Mouse (Mus musculus) embryonic stem cell, embryonic (primary cell): ENCODE measurements around the gene Fbxo28.

Experiments used
- CTCF ChIA-PET, 4 experiments: fragments of 300-600 bp in 2 of 4; fragments of 350-600 bp in 2 of 4; sonication (Branson Sonifier 250); formaldehyde crosslinking; loops; one replicate each; lab custom pipeline; 2022; ENCODE audit warnings: inconsistent platforms in 2 of 4; lab: Charles Lee
- POLR2A ChIA-PET, 4 experiments: fragments of 300-600 bp in 2 of 4; fragments of 350-600 bp in 2 of 4; sonication (Branson Sonifier 250); formaldehyde crosslinking; loops; one replicate each; lab custom pipeline; 2022; ENCODE audit warnings: antibody characterized with exemption in 4 of 4, inconsistent platforms in 1 of 4; lab: Charles Lee

Fbxo28 gene

DNA sequence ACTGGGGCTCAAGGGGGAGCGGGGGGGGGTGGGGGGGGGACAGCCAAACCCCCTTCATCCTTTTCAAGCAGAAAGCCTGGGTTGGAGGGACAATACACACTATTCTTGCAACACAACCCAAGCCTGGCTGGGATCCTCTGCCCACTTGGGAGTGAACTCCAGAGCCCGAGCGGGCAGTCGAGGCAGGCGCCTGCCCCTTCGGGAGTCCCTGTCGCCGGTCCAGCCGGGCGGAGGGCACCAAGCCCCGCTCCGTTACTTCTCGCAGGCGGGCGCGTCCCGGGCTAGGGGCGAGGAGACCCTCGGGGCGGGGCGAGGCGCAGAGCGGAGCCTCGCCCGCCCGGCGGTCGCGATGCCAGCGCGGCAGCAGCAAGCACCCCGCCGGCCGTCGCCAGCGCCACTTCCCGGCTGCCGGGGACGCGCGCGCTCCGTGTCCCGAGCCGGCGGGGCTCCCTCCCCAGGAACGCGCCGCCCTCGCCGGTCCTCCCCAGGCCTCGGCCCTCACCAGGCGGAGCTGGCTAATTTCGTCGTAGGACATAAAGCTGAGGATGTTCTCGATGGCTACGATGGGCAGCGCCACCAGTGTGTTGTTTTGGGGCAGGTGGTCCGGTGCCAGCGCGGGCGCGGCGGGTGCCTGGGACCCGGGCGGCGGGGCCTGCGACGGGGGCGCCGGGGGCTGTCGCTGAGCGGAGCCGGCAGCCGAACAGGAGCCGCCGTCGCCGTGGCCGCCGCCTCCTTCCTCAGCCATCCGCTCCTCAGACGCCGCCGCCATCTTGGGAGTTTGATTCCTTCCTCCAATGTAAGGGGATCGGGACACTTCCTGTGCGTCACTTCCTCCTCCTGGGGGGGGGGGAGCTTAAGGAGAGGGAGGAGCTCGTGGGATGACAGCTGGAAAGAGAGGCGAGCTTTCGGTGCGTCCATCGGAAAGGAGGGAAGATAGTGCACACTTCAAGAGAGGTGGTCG lies at the start of gene Fbxo28:
Gene Fbxo28, minus strand, starts transcription at position 809 of the 961 bp plus-strand sequence.
- ChIA-PET CTCF (interaction anchor here in 3 of 4 experiments (0.6 to 1.1 kb wide), 10 partner anchors 24 to 932 kb away, joined by 3 to 18 read pairs (median 3); partner anchors contain the start of genes Capn2 (in 1 of the 3) and Srp9 (in 1 of the 3)), POLR2A (interaction anchor here (0.5 to 4.2 kb wide), 71 partner anchors 8 to 1590 kb away, joined by 3 to 17 read pairs (median 4); partner anchors contain the start of genes Degs1 (in 3 of the 4), Srp9 (in 3 of the 4), Trp53bp2 (in 3 of the 4) and Brox (in 1 of the 4))

DNA sequence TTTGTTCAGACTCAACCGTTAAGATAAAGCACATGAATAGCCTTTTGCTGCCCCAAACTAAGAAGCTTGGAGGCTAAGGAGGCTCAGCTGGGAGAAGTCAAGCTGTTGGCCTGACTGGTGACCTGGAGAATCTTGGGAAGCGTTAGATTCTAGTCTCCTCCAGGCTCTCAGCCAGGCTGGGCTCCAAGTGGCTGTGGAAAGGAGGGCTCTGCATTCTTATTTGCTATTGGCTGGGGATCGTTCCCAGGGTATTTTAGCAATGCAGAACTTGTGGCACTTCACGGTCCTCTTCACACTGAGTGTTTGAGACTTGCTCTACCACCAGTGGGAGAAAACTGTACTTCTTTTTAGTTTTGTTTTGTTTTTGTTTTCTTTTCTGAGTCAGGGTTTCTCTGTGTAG lies 47.3 kb upstream of the Fbxo28 start:
- POLR2A ChIA-PET, result interaction anchor here in 1 of 4 experiments (1.3 kb wide), 1 partner anchor 128 kb away, joined by 3 read pairs; no protein-coding TSS in a partner anchor
- CTCF ChIA-PET, result no interaction called here

DNA sequence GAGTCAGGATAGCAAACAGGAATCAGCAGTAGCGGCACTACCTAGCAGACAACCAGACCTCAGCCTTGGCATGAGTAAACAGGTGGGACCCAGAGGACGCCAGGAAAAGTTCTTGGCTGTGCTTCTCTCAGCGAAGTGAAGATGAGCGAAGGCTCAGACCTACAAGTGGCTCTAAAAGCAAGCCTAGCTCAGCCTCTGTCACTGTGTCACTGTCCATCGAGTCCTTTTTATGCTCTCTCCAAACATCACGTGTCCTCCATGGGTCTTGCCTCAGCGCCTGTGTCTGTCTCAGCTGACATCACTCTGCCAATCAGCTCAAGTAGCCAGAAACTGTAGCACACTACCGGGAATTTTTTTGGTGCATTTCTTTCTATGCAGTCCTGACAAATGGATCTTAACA lies 45.0 kb upstream of the Fbxo28 start:
- ChIA-PET POLR2A (no interaction called here), CTCF (interaction anchor here in 1 of 4 experiments (0.7 to 1.0 kb wide), 2 partner anchors 10 to 163 kb away, joined by 3 read pairs; no protein-coding TSS in a partner anchor)

DNA sequence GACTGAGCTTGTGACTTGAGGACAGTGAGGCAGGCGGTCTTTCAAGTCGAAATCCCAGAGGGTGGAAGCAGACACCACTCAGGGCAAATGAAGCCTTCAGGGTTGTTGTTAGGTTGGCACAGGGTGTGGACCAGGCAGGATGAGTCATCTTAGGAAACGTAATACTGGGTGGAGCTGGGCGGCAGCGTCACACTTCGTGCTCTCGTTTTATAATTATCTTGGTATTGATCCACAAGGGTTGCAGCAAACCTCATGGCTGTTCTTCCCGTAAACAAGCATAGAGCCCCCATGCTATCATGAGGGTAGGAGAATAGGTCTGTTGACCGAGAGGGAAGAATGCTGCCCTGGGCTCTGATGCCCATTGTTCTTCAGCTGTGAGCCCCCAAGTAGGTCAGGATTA lies 41.7 kb upstream of the Fbxo28 start:
- ChIA-PET CTCF (interaction anchor here in 2 of 4 experiments (0.7 to 1.2 kb wide), 4 partner anchors 12 to 106 kb away, joined by 3 to 5 read pairs (median 4); no protein-coding TSS in a partner anchor), POLR2A (interaction anchor here in 1 of 4 experiments (1.3 kb wide), 1 partner anchor 17 kb away, joined by 6 read pairs; no protein-coding TSS in a partner anchor)

DNA sequence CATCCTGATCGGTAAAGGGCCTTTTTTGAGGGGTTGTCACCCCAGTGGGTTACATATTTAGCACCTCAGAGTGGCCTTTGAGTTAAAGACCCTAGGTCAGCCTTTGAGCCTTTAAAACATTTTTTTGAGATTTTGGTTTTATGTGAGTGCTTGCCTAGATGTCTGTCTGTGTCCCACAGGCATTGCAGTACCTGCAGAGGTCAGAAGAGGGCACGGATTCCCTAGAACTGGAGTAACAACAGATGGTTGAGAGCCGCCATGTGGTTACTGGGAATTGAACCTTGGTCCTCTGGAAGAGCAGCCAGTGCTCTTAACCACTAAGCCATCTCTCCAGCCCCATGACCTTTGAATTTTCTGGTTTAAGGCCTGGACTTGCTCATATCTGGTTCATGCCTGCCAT lies 39.9 kb upstream of the Fbxo28 start:
- CTCF ChIA-PET, result interaction anchor here in 1 of 4 experiments (1.1 kb wide), 1 partner anchor 28 kb away, joined by 4 read pairs; the partner anchor contains the start of gene Trp53bp2
- POLR2A ChIA-PET, result no interaction called here

DNA sequence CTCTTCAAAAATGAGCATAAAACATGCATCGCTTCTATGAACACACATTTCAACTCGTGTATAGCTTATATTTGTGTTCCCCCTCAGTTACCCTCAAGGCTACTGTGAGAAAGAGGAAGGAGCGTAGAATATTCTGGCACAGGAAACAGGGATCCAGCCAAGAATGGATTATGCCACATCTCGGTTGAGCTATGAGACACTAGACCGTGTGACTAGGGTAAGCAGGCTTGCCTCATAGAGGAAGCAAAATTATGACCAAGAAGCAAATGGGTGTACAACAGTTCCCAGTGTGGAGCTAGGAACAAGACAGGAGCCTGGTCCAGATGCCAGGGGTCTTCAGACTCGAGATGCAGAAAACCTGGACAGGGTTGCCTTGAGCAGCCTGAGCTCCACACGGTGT lies 39.3 kb upstream of the Fbxo28 start:
- ChIA-PET POLR2A (no interaction called here), CTCF (interaction anchor here in 1 of 4 experiments (1.1 kb wide), 1 partner anchor 29 kb away, joined by 4 read pairs; the partner anchor contains the start of gene Trp53bp2)

DNA sequence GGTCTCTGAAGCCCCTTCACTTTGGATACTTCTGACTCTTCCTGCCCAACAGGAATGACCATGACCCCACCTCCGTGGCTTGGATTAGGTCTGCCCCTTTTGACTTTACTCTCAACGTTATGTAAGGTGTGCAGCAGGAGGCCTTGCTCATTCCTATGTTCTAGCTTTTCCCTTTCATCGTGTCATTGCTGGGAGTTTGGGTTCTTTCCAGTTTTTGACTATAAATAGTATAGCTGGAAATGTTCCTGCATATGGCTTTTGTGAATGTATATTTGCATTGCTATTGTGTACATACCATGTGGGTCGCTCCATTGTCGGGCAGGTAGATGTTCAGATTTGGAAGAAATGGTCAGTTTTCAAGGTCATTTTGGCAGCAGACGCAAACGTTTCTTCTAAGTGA lies 37.4 kb upstream of the Fbxo28 start:
- ChIA-PET POLR2A (interaction anchor here in 2 of 4 experiments (0.6 kb wide), 2 partner anchors 402 to 455 kb away, joined by 4 read pairs; no protein-coding TSS in a partner anchor), CTCF (interaction anchor here in 2 of 4 experiments (0.7 kb wide), 3 partner anchors 14 to 132 kb away, joined by 3 to 4 read pairs (median 3); no protein-coding TSS in a partner anchor)

DNA sequence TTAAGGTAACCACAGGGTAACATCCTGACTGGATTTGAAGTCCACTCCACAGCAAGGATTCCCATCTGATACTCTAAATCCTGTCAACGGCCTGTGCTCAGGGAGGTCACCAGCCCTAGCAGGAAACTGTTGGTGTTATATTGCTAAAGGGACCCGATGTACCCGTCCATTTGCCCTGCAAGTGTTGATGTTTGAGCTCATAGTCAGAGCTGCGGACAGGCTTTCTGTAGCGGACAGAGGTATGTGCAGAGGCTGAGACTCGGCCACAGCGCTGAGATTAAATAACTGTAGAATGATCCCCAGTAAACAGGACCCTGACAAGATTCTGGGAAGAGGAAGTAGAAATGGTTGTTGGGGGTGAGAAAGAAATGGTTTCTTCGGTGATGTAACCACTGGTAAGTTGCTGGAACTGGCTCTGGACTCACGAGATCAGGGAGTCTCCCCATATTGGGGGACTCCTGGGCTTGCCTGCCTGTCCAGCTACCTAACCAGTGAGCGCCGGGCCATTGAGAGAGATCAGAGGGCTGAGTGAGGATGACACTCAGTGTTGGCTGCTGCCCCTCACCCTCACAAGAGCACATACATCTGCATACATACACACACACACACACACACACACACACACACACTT lies 36.9 kb upstream of the Fbxo28 start:
- ChIA-PET POLR2A (no interaction called here), CTCF (interaction anchor here in 1 of 4 experiments (0.7 to 1.1 kb wide), 2 partner anchors 13 to 113 kb away, joined by 3 read pairs; no protein-coding TSS in a partner anchor)

DNA sequence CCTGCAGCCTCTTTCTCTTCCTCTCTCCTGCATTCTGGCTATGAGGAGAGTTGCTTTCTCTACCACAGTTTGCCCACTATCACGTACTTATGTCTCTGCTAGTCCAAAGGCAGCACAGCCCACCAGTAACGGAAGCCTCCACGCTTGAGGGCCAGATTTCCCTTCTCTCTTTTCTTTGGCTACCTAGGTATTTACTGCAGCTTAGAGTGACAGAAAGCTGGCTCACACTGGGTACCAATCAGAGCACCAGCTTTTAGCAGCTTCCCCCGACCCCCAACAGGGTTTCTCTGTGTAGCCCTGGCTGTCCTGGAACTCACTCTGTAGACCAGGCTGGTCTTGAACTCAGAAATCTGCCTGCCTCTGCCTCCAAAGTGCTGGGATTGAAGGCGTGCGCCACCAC lies 36.1 kb upstream of the Fbxo28 start:
- ChIA-PET POLR2A (no interaction called here), CTCF (interaction anchor here in 1 of 4 experiments (1.1 kb wide), 1 partner anchor 113 kb away, joined by 3 read pairs; no protein-coding TSS in a partner anchor)

DNA sequence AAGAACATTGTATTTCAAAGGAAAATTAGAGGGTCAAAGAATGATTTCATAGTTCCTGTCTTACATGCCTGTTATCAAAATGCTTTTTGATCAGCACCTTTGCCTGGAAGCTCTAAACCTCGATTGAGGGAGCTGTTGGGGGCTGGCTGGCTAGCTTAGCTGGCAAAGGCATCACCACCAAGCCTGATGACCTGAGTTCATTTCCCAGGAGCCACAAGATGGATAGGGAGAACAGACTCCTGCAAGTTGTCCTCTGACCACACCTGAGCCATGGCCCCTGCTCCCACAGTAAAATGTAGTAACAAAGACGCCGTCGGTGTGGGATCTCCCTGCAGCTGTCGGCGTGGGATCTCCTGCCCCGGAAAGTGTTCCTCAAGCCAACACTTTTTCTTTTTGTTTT lies 35.4 kb upstream of the Fbxo28 start:
- ChIA-PET POLR2A (no interaction called here), CTCF (interaction anchor here in 2 of 4 experiments (0.6 to 0.8 kb wide), 2 partner anchors 9 to 15 kb away, joined by 3 to 5 read pairs; no protein-coding TSS in a partner anchor)

DNA sequence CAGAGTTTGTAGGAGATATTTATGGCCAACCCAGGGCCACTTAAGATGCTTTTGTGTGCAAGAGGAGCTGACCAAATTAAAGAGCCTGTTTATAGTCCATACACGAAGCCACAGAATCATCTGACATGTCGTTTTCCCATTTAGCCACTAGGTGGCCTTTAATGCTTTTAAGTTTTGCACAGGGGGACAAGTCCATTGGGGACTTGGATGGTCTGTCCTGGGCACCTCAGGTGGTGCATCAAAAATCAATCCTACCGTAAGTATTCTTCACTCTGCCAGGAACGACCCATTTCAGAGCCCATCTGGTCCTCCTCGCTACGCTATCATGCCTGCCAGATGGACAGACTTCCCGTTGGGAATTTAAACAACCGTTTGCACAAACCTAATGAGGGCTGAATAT lies 34.8 kb upstream of the Fbxo28 start:
- POLR2A ChIA-PET, result interaction anchor here in 2 of 4 experiments (0.8 to 1.5 kb wide), 3 partner anchors 32 to 35 kb away, joined by 3 to 4 read pairs (median 3); partner anchors contain the start of genes Fbxo28 (in 2 of the 2) and Trp53bp2 (in 1 of the 2)
- CTCF ChIA-PET, result interaction anchor here (0.6 to 1.2 kb wide), 4 partner anchors 10 to 1144 kb away, joined by 3 to 5 read pairs (median 3); no protein-coding TSS in a partner anchor

DNA sequence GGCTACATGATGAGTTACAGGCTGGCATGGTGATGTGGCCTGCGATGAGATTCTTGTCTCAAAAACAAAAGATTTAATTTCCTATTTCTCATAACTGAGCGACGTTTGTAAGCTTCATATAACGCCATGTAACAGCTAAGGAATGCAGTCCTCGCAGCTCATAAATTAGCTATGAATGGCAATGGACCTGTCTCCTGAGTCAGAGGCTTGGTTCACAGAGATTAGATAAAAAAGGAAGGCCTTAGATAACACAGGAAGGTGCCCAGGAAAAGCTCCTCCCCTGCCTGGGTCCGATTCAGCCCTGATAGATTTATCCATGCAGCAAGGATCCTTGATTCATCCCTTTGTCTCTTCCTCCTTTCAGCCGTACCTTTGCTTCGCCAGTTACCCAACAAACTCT lies 30.5 kb upstream of the Fbxo28 start:
- ChIA-PET POLR2A (interaction anchor here in 2 of 4 experiments (0.6 to 0.8 kb wide), 2 partner anchors 191 to 540 kb away, joined by 3 read pairs; no protein-coding TSS in a partner anchor), CTCF (interaction anchor here in 2 of 4 experiments (0.5 to 1.0 kb wide), 2 partner anchors 11 to 118 kb away, joined by 3 read pairs; no protein-coding TSS in a partner anchor)

DNA sequence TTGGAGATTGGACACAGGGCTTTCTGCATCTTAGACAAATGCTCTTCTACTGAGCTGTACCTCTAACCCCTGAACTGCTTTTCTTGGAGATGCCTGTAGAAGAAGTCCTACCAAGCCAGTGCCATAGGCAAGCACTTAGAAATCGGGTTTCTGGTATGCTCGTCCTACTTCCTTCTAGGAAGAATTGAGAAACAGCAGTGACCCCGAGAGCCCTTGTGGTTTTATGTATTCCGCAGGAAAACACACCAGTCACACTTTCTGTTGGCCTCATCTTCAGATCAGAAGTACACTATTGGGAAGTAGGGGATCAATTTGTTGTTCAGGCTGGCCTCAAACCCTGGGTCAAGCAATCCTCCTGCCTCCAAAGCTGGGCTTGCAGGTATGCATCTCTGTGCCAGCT lies 28.0 kb upstream of the Fbxo28 start:
- CTCF ChIA-PET, result interaction anchor here in 2 of 4 experiments (1.0 to 1.2 kb wide), 2 partner anchors 14 to 184 kb away, joined by 3 read pairs; no protein-coding TSS in a partner anchor
- POLR2A ChIA-PET, result no interaction called here

DNA sequence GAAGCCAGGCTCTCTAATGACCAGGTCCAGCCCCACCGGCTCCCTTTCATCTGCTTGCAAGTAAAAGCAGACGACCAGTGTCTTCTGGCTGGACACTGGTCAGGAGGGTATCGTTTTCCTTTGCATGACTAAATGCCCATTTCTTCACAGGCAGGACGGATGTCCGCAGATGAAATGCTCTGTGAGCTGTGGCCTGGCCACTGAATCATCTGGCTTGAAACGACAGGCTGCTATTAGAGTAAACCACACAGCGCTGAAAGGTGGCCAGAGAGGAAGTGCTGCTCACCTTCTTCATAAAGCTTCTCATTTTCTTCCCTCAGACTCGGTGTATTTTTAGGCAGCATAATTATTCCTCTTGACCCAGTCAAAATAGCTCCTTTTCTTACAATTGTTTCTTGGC lies 27.4 kb upstream of the Fbxo28 start:
- CTCF ChIA-PET, result interaction anchor here in 1 of 4 experiments (1.2 kb wide), 1 partner anchor 184 kb away, joined by 3 read pairs; no protein-coding TSS in a partner anchor
- POLR2A ChIA-PET, result no interaction called here

DNA sequence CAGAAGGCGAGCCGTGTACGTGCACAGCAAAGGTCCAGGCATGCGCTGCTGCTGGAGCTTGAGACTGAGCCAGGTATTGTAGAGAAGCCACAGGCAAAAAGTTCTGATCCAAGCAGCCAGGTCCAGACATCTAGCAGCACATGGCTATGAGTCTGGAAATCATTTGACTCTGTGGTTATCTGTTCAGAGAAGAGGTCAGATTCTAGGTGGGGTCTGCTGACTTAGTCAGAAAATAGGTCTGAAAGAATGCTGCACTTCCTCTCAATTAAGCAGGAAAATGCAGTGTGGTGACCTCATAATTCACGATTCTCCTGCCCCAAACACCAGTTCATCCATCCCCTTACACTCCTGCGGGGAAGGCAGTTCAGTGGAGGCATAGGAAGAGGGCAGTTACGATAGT lies 26.9 kb upstream of the Fbxo28 start:
- CTCF ChIA-PET, result no interaction called here
- POLR2A ChIA-PET, result no interaction called here

DNA sequence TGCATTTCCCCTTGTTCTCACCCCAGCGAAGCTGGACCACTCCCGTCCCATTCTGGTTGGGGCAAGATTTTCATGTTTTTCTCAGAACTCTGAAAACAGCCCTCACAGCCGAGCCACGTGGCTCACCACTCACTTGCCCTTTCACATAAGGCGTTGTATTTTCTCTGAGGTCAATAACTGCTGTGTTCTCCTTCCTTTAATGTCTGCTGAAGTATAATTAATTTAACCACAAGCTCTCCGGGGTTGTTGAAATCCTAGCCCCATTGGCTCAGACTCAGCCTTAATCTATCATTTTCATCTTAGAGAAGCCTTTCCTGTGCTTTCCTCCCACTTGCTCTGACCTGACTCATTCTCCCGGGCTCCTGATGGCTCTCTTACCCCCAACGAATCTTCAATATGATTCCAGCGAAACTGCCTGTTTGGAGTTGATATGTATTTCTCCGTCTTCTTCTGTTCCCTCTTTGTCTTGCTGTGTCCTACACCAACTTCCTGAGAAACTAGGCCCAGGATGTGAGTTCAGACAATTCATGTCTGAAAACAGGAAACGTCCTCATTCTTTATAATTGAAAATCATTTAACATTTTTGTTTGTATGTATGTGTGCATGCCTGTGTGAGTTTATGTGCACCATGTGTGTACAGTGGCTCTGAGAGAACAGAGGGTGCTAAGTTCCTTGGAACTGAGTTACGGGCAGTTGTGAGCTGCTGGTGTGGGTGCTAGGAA lies 22.4 kb upstream of the Fbxo28 start:
- POLR2A ChIA-PET, result interaction anchor here in 2 of 4 experiments (0.5 to 0.6 kb wide), 2 partner anchors 210 to 458 kb away, joined by 4 to 9 read pairs; no protein-coding TSS in a partner anchor
- CTCF ChIA-PET, result interaction anchor here in 2 of 4 experiments (0.6 kb wide), 2 partner anchors 9 to 86 kb away, joined by 6 to 7 read pairs; no protein-coding TSS in a partner anchor

DNA sequence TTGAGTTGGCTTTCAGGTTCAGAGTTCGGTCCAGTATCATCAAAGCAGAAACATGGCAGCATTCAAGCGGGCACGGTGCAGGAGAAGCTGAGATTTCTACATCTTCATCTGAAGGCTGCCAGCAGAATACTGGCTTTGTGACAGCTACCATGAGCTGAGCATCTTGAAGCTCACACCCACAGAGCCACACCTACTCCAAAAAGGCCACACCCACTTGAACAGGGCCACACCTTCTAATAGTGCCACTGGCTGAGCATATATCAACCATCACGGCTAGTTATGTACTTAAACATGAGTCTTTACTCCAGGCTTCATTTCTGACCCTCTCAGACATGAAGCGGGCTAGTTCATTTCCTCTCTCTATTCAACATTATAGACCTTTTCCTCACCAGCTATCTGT lies 21.3 kb upstream of the Fbxo28 start:
- CTCF ChIA-PET, result interaction anchor here in 1 of 4 experiments (1.1 kb wide), 1 partner anchor 474 kb away, joined by 3 read pairs; no protein-coding TSS in a partner anchor
- POLR2A ChIA-PET, result no interaction called here
